Comparison of ENCODE assay signal across 28 mouse cellular contexts in the genomic region with DNA sequence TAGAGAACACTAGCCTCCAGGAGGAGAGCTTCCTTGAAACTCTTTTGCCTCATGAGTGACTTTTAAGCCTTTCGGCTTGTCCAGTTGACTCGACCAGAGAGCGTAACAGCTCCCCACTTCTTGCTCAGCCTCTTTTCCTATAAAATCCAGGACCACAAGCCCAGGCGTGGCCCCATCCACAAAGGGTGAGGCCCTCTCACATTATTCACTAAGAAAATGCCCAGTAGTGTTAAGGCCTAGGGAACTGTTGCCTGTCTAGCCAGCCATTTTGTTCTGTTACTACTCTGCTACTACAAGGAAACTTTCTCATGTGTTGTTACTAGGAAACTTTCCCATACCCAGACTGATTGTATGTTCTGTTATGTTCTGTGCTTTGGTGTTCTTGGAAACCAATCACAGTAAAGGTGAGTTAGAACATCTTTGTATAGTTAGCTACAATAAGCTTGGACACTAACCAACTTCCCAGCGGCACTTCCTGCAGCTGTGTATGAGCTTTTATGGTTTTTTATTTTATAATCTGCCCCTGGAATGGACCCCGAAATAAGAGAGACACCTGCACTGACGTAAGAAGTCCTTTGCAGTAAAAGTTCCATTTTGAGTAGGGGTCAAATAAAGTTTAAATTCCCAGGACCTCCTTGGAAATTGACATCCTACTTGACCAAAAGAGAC.
DNase-seq lines count a peak whose midpoint lies in the region; ATAC-seq lines count a peak whose summit lies in the region.
"Had no signal": no experiment of that assay in that cellular context is flagged by ENCODE, and none has a peak within 500 bp of the region (broad histone marks: within the 10 kb centered on the region; RNA-seq: fewer than 3 reads in every experiment).

No protein-coding gene starts in this region.

- H3K4me1 ChIP-seq in limb, embryonic 13.5 days = no peaks in the 10 kb centered on the region
- H3K4me1 ChIP-seq in limb, embryonic 10.5 days = no peaks in the 10 kb centered on the region
- H3K4me1 ChIP-seq: embryonic facial prominence, embryonic 12.5 days; forebrain, embryonic 15.5 days; hindbrain, embryonic 12.5 days; hindbrain, embryonic 15.5 days; intestine, embryonic 15.5 days had no signal

- H3K36me3 ChIP-seq in limb, embryonic 13.5 days = no peaks in the 10 kb centered on the region
- no peaks in the 10 kb centered on the region for H3K36me3 ChIP-seq in limb, embryonic 10.5 days
- H3K36me3 ChIP-seq: embryonic facial prominence, embryonic 12.5 days; forebrain, embryonic 12.5 days; forebrain, embryonic 15.5 days; G1E; hindbrain, embryonic 12.5 days; hindbrain, embryonic 15.5 days; intestine, embryonic 15.5 days had no signal

- H3K9me3 ChIP-seq in limb, embryonic 13.5 days = peaks cover under 1% of the 10 kb centered on the region; the same call in 1 of the 2 replicates
- no peaks in the 10 kb centered on the region for H3K9me3 ChIP-seq in limb, embryonic 10.5 days (replicated peaks)
- H3K9me3 ChIP-seq: embryonic facial prominence, embryonic 12.5 days; forebrain, embryonic 12.5 days; forebrain, embryonic 15.5 days; G1E; hindbrain, embryonic 15.5 days; intestine, embryonic 15.5 days had no signal

- 74% methylated on average over 7 of the region's 7 CpGs for WGBS in limb, embryonic 13.5 days
- 91% methylated on average over 7 of the region's 7 CpGs for WGBS in limb, embryonic 10.5 days

- H3K9ac ChIP-seq in limb, embryonic 13.5 days = no peak overlapping the region
- H3K9ac ChIP-seq: embryonic facial prominence, embryonic 12.5 days; forebrain, embryonic 12.5 days; forebrain, embryonic 15.5 days; hindbrain, embryonic 12.5 days; hindbrain, embryonic 15.5 days; intestine, embryonic 15.5 days had no signal

- no peak overlapping the region for H3K4me2 ChIP-seq in limb, embryonic 13.5 days (replicated peaks)
- H3K4me2 ChIP-seq: embryonic facial prominence, embryonic 12.5 days; forebrain, embryonic 12.5 days; forebrain, embryonic 15.5 days; heart, embryonic 11.5 days; hindbrain, embryonic 12.5 days; hindbrain, embryonic 15.5 days; intestine, embryonic 15.5 days had no signal

- DNase-seq in limb, embryonic 10.5 days (ENCODE audit: low spot score) = no peak
- peak; percentile 70 for DNase-seq in ES-CJ7 (ENCODE audit: low read depth, low spot score)
- peak; percentile 81 for DNase-seq in ZHBTc4 (ENCODE audit: low read depth, low spot score)
- no peak for DNase-seq in layer of hippocampus, adult 8-10 months (ENCODE audit: low spot score in 2 of 2)
- DNase-seq in kidney, postnatal 36 days = no peak
- DNase-seq in left cerebral cortex, adult 8-10 months (ENCODE audit: low spot score in 2 of 2) = no peak
- DNase-seq: adrenal gland, adult 8-10 months; adrenal gland, postnatal 25 days; B cell, adult 2 months; cerebellum, adult 11-12 months; cerebellum, adult 9-10 months; cerebellum, postnatal 14 days; gastrocnemius, postnatal 10 days; gastrocnemius, postnatal 36 days; heart, adult 2 months had no signal

- H3K27ac ChIP-seq in limb, embryonic 13.5 days = peak overlapping the region; percentile 22; the same call in 1 of the 2 replicates
- no peak overlapping the region for H3K27ac ChIP-seq in limb, embryonic 10.5 days
- H3K27ac ChIP-seq: embryonic facial prominence, embryonic 12.5 days; forebrain, embryonic 12.5 days; forebrain, embryonic 15.5 days; heart, adult 2 months; hindbrain, embryonic 12.5 days; hindbrain, embryonic 15.5 days; intestine, embryonic 15.5 days had no signal

- no peak overlapping the region for H3K4me3 ChIP-seq in limb, embryonic 13.5 days
- H3K4me3 ChIP-seq in limb, embryonic 10.5 days = no peak overlapping the region
- H3K4me3 ChIP-seq: embryonic facial prominence, embryonic 12.5 days; erythroblast, embryonic 14.5 days; forebrain, embryonic 12.5 days; forebrain, embryonic 15.5 days; heart, adult 2 months; hindbrain, embryonic 12.5 days; hindbrain, embryonic 15.5 days; intestine, embryonic 15.5 days had no signal

- ATAC-seq in limb, embryonic 13.5 days (ENCODE audit: low FRiP score, low read depth) = peak; percentile 81; the same call in 1 of the 2 replicates
- ATAC-seq: activated CD4-positive, CD25-positive, alpha-beta regulatory T cell, adult 4 months; forebrain, embryonic 15.5 days; intestine, embryonic 15.5 days; Patski had no signal

- no peaks in the 10 kb centered on the region for H3K27me3 ChIP-seq in limb, embryonic 13.5 days
- no peaks in the 10 kb centered on the region for H3K27me3 ChIP-seq in limb, embryonic 10.5 days (ENCODE audit: low read depth, poor library complexity, severe bottlenecking)
- H3K27me3 ChIP-seq: CH12.LX; embryonic facial prominence, embryonic 12.5 days; forebrain, embryonic 12.5 days; forebrain, embryonic 15.5 days; hindbrain, embryonic 12.5 days; hindbrain, embryonic 15.5 days; intestine, embryonic 15.5 days; Patski had no signal

Comparison
In these comparisons a context has a peak if more than half of its experiments do, and no peak if none do; other contexts are left out.
1. DNase-seq: peak in ES-CJ7 (single experiment) and ZHBTc4 (single experiment); none in limb, embryonic 10.5 days (single experiment), layer of hippocampus, adult 8-10 months (0 of 2), kidney, postnatal 36 days (0 of 2) and left cerebral cortex, adult 8-10 months (0 of 2).